Mouse (Mus musculus): Measurements from ENCODE around the gene Spsb1. TPM values are rescaled to one million over a fixed set of nuclear protein-coding genes. Genes with fewer than 3 reads are reported as not detected.

Spsb1 gene
- 1.8 and 3.9 TPM in 2 replicates for polyA plus RNA-seq (2011; ENCODE audit: insufficient read depth, insufficient read length, low replicate concordance, missing spikeins)

DNA sequence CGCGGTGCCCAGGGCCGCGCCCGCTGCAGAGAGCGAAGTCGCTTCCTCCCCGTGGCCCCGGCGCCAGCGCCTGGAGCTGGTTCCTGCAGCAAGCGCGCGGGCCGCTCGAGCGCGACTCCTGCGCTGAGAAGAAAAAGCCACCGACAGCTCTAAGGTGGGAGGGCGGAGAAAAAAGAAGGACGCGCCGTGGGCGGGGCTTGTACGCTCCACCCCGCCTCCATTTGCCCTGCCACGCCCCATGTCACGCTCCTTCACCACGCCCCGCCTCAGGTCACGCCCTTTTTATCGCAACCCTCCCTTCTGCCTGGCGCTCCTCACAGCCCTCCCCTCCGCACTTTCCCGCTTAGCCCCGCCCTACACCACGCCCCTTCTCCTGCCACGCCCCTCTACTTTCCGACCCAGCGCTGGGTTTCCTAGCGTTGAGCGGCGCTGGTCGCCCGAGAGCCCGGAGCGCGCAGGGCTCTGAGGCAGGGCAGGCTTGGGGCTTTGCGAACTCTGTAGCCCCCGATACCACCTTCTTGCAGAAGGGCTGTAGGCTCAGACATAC lies at the start of gene Spsb1:
Gene Spsb1 (minus strand): TSS at position 151 of the 547 bp plus-strand sequence.
- H3K27ac ChIP-seq (ENCODE audit: control insufficient read depth, insufficient read depth, low read depth, low read length, poor library complexity): no peak within 1 kb of the TSS; the same call in 1 of the 2 replicates
- no peaks in the 10 kb centered on the region for H3K4me1 ChIP-seq (ENCODE audit: control insufficient read depth, insufficient read depth, low read length)
- peak within 1 kb of the TSS; percentile 41 for H3K4me3 ChIP-seq (replicated peaks; ENCODE audit: control insufficient read depth, low read depth, low read length)
- no peak for TF ChIP-seq CTCF (IDR thresholded peaks at IDR 0.05; ENCODE audit: control insufficient read depth, insufficient read depth, low read length)
- TF ChIP-seq POLR2A (IDR thresholded peaks at IDR 0.05; ENCODE audit: borderline replicate concordance, control insufficient read depth, low read depth, low read length): peak; percentile 85; the same call in 1 of the 2 replicates
- under 1% methylated on average over 51 of the region's 51 CpGs for WGBS

DNA sequence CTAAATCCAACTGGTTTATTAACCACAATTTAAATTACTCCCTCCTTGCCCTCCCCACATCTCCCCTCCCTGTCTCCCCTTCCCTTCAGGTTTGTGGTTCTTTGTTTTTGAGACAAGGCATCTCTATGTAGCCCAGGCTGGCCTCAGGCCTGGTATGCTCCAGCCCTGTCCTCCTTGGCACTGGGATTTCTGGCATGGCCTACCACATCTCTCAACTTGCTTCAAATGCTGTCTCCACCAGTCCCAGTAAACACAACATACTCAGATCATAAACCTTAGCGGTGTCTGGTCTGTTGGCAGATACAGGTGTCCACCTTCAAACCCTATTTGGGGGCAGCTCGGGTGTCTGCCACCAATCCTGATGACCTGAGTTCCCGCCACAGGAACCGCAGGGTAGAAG lies 48.8 kb upstream of the Spsb1 start:
- no peak overlapping the region for H3K27ac ChIP-seq (ENCODE audit: control insufficient read depth, insufficient read depth, low read depth, low read length, poor library complexity)
- no peak overlapping the region for H3K4me3 ChIP-seq (replicated peaks; ENCODE audit: control insufficient read depth, low read depth, low read length)
- WGBS: 79% methylated on average over 4 of the region's 4 CpGs
- H3K4me1 ChIP-seq (ENCODE audit: control insufficient read depth, insufficient read depth, low read length): peaks cover 5% of the 10 kb centered on the region
- TF ChIP-seq POLR2A (IDR thresholded peaks at IDR 0.05; ENCODE audit: borderline replicate concordance, control insufficient read depth, low read depth, low read length) (no peak), CTCF (IDR thresholded peaks at IDR 0.05; ENCODE audit: control insufficient read depth, insufficient read depth, low read length) (no peak)

GRCm38 (mm10) chr4:150003021-150003580 lies 48.3 kb upstream of the Spsb1 start:
- TF ChIP-seq POLR2A (IDR thresholded peaks at IDR 0.05; ENCODE audit: borderline replicate concordance, control insufficient read depth, low read depth, low read length): no peak
- TF ChIP-seq CTCF (IDR thresholded peaks at IDR 0.05; ENCODE audit: control insufficient read depth, insufficient read depth, low read length): no peak
- no peak overlapping the region for H3K4me3 ChIP-seq (replicated peaks; ENCODE audit: control insufficient read depth, low read depth, low read length)
- H3K4me1 ChIP-seq (ENCODE audit: control insufficient read depth, insufficient read depth, low read length): peaks cover 5% of the 10 kb centered on the region
- no peak overlapping the region for H3K27ac ChIP-seq (ENCODE audit: control insufficient read depth, insufficient read depth, low read depth, low read length, poor library complexity)
- 45% methylated on average over 7 of the region's 7 CpGs for WGBS

DNA sequence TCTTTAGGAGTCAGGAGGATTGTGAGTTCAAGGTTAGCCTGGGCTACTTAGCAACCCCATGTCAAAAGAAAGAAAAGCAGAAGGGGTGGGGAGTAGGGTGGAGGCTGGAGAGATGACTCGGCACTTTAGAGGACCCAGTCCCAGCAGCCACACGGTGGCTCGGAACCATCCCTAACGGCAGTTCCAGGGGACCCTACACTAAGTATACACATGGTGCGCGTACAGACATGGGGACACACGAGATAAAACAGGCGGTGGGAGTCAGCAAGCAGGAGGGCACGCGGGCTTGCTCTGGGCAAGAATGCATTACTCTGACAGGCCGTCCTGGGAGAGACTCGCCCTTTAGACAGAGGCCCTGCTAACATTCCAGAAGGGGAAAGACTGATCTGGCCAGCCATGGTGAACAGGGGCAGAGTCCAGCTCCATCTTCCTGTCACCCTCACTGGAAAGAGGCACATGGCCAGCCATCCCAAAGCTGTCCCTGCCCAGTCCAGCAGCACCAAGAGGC lies 47.2 kb upstream of the Spsb1 start:
- Histone ChIP-seq H3K4me1 (ENCODE audit: control insufficient read depth, insufficient read depth, low read length) (peaks cover 5% of the 10 kb centered on the region), H3K27ac (ENCODE audit: control insufficient read depth, insufficient read depth, low read depth, low read length, poor library complexity) (peak overlapping the region; percentile 59), H3K4me3 (replicated peaks; ENCODE audit: control insufficient read depth, low read depth, low read length) (no peak overlapping the region)
- TF ChIP-seq POLR2A (IDR thresholded peaks at IDR 0.05; ENCODE audit: borderline replicate concordance, control insufficient read depth, low read depth, low read length) (no peak), CTCF (IDR thresholded peaks at IDR 0.05; ENCODE audit: control insufficient read depth, insufficient read depth, low read length) (no peak)
- 29% methylated on average over 12 of the region's 12 CpGs for WGBS

GRCm38 (mm10) chr4:150001221-150001860 lies 46.5 kb upstream of the Spsb1 start:
- TF ChIP-seq POLR2A (IDR thresholded peaks at IDR 0.05; ENCODE audit: borderline replicate concordance, control insufficient read depth, low read depth, low read length) (no peak), CTCF (IDR thresholded peaks at IDR 0.05; ENCODE audit: control insufficient read depth, insufficient read depth, low read length) (no peak)
- H3K4me3 ChIP-seq (replicated peaks; ENCODE audit: control insufficient read depth, low read depth, low read length): peak overlapping the region; percentile 38
- WGBS: 11% methylated on average over 10 of the region's 10 CpGs
- H3K27ac ChIP-seq (ENCODE audit: control insufficient read depth, insufficient read depth, low read depth, low read length, poor library complexity): peak overlapping the region; percentile 61
- peaks cover 5% of the 10 kb centered on the region for H3K4me1 ChIP-seq (ENCODE audit: control insufficient read depth, insufficient read depth, low read length)

DNA sequence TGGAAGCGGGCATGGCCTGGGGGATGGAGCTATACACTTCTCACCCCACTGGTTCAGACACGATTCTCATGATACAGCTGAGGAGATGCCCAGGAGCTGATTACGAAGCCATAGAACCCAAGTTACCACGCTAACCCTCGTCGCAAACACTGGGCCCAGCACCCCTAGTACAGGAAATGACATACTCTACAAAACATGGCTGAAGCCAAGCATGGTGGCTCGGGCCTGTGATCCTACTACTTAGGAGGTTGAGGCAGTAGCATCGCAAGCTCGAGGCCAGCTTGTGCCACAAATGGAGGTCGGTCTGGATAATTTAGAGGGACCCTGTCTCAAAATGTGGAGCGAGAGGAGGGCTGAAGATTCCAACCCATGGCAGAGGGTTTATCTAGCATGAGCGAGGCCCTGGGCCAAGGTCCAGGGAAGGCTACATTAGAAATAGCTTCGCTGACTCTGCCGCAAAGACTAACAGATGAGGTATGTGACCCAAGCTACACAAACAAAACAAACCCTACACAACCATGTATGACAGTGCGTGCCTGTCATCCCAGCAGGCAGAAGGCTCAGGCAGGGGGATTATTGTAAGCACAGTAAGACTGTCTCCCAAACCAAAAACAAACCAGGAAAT lies 45.2 kb upstream of the Spsb1 start:
- 79% methylated on average over 15 of the region's 15 CpGs for WGBS
- no peak overlapping the region for H3K27ac ChIP-seq (ENCODE audit: control insufficient read depth, insufficient read depth, low read depth, low read length, poor library complexity)

DNA sequence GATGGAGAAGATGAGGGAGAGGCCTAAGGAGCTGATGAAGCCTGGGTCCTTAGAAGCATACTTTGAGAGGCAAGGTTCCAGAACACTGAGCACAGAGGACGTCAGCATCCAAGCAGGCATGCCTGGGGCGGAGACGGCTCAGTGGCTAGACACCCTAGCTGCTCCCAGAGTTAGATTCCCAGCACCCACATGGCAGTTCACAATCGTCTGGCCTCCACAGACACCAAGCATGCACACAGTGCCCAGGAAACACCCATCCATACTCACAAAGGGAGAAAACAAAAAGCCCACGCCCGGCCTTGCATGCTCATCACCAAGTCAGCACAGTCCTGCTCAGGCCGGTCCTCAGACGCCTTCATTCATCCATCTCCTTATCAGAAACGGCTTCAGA lies 44.7 kb upstream of the Spsb1 start:
- TF ChIP-seq CTCF (IDR thresholded peaks at IDR 0.05; ENCODE audit: control insufficient read depth, insufficient read depth, low read length) (no peak), POLR2A (IDR thresholded peaks at IDR 0.05; ENCODE audit: borderline replicate concordance, control insufficient read depth, low read depth, low read length) (no peak)
- Histone ChIP-seq H3K27ac (ENCODE audit: control insufficient read depth, insufficient read depth, low read depth, low read length, poor library complexity) (no peak overlapping the region), H3K4me3 (replicated peaks; ENCODE audit: control insufficient read depth, low read depth, low read length) (no peak overlapping the region), H3K4me1 (ENCODE audit: control insufficient read depth, insufficient read depth, low read length) (peaks cover 5% of the 10 kb centered on the region)
- 77% methylated on average over 9 of the region's 9 CpGs for WGBS

More for the DNA sequence above, 45.2 kb upstream of the Spsb1 start:
- TF ChIP-seq CTCF (IDR thresholded peaks at IDR 0.05; ENCODE audit: control insufficient read depth, insufficient read depth, low read length) (no peak), POLR2A (IDR thresholded peaks at IDR 0.05; ENCODE audit: borderline replicate concordance, control insufficient read depth, low read depth, low read length) (no peak)
- H3K4me1 ChIP-seq (ENCODE audit: control insufficient read depth, insufficient read depth, low read length): peaks cover 5% of the 10 kb centered on the region
- peak overlapping the region; percentile 5 for H3K4me3 ChIP-seq (replicated peaks; ENCODE audit: control insufficient read depth, low read depth, low read length)

Data from bone marrow, adult 2 months (tissue).